Mouse (Mus musculus) thymus, postnatal 25 days (tissue): ENCODE results near the gene Hist2h3c1.
"Not testable (repeated sequence)": the region's sequence is repeated elsewhere in the genome, so short reads cannot be mapped to it uniquely, and the experiment has no call there.

Experiments
- DNase-seq: peaks from one replicate; pipeline ENCODE4 v3.0.0; 2022

Gene Hist2h3c1

DNA sequence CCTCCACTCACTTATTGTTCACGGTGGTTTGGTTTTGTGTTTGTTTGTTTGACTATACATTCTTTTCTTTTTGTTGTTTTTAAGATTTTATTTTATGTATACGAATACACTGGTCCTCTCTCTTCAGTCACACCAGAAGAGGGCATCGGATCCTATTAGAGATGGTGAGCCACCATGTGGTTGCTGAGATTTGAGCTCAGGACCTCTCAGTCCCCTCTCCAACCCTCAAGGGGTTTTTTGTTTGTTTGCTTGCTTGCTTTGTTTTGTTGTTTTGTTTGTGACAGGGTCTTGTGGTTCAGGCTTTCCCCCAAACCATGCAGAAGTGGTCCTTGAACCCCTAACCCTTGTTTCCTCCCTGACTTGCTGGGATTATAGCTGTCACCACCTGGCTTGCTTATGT lies 15.1 kb downstream of the Hist2h3c1 start:
- DNase-seq, result no peak

DNA sequence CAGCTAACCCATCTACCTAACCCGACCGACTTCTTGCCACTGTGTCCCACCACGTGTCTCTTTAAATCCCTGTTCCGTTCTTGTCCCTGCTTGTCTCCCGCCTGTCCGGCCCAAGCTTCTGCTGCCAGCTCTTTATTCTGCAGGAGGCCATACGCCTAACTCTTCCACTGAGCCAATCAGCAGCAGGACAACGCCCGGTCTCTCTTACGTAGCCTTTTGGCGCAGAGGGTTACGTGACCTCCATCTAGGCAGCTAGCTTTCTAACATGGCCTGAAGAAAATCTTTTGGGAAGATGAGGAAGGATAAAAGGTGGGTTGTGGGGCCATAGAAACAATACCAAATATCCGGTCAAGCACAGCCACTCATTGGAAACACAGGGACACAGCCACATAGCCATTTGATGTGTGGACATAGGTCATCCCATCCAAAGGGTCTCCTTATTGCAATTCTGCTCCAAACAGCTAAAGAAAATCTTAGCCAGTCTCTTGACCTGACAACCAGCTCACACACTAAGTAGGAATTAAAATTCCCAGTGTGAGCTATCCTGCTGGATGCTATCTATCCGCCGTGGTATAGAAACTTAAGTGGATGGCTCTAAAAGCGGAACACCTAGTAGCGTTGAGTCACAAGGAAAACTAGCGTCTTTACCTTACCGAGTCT lies 15.9 kb downstream of the Hist2h3c1 start:
- DNase-seq, result peak; percentile 60

DNA sequence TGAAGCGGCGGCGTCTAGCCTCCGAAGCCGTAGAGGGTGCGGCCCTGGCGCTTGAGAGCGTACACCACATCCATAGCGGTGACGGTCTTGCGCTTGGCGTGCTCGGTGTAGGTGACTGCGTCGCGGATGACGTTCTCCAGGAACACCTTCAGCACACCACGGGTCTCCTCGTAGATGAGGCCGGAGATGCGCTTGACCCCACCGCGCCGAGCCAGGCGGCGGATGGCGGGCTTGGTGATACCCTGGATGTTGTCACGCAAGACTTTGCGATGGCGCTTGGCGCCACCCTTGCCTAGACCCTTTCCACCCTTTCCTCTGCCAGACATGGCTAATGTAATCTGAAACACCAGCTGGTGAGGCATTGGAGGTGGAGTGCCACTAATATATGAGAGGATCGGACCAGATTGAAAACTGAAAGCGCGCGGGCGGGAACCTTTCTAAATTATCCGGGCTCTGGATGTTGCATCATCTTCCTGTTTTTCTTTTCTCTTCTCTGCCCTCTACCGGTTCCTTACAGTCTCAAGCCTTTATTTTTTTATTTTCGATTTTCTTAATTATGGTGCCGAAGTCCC lies 16.6 kb downstream of the Hist2h3c1 start, which contains the start of gene Hist2h4:
Hist2h4 (minus strand) TSS at position 333 of the 572 bp plus-strand sequence.
- peak; percentile 96 for DNase-seq

DNA sequence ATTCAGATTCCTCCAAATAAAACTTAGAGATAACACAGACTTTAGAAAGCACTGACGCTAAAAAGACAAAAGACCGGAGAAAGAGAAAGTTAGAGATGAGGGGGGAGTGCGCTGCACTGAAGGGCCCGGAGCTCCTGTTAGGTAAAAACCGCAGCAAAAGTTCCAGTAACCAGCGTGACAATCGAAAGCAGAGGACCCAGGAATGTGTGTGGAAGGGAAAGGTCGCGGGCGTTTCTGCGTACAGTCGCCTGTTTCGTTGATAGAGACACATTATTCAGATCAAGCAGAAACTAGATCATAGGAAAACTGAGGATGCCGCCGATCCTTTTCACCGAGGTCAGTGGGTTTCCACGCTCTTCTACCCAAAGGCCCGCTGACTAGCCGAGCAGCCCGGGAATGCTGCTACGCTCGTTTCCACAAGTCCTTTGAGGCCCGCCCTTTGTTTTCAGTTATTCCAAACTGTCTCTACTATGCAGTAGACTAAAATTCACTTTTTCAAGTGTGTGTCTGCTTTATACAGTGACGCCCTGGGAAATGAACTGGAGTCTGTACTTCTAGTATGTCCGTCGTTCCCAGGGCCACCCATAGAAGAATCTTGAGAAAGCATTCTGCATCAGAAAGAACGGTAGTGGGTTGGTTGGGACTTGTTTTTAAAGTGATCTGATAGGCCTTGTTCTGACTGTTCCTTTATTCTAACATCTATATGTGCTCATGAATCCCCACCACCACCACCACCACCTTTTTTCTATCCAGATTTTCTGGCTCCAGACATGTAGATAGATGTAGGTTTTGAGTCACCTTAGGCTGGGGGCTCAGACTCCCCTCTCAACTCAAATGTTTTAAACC lies 17.3 kb downstream of the Hist2h3c1 start:
- peak; percentile 65 for DNase-seq

DNA sequence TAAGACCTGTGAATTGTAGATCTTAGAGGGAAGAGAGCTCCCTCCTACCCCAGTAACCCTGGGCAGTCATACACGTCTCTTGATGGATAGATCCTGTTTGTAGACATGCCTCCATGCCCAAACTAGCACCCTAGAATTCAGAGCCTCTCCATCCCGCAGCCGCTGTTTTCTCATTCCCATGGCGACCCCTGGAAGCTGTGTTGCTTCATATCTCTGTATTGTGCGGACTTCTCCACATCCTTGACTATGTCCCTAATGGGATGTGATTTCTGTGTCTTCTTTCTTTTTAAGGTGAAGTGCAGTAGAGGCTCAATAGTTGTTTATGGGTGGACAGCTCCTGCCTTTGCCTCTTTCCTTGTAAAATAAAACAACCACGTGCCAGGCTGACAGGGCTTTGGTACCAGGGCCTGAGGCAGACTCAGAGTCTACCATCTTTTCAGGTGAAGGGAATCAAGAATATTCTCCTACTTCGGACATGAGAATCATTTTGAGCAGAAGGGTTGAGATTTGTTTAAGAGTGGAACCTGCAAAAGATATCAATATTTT lies 18.0 kb downstream of the Hist2h3c1 start:
- DNase-seq, result peak; percentile 42

DNA sequence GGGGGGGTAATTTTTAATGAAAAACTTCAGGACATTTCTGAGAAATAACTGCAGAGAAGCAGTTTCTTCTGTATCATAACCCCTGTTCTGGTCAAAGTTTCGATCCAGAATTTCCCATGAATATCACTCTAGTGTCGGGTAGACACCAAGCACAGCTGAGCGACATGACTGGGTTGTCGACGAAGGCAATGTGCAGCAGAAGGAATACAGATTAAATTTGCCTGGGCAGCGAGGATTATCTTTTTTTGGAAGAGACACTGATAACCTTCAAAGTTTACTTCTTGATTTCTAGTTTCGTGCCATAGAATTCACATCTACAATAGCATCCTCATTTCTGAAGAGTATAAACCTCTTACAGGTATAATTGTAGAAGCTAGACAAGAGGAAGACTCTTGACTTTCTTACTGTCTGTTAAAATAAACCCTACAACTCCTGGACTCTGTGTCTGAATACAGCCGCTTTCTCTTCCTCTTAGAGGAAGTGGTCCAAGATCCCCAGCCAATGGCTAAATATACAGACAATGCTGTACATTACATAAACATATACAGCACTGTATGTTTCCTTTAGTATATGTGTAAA lies 19.7 kb downstream of the Hist2h3c1 start:
- no peak for DNase-seq

DNA sequence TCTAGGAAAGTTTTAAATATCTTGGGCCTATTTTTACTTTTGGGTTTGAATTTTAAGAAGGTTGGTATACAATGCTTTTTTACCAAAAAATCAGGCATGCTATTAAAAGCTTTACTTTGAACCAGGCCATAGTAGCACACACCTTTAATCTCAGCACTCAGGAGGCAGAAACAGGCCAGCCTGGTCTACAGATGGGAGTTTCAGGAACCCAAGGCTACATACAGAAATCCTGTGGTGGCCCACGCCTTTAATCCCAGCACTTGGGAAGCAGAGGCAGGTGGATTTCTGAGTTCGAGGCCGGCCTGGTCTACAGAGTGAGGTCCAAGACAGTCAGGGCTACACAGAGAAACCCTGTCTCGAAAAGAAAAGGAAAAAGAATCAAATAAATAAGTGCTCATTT lies 21.1 kb downstream of the Hist2h3c1 start:
- DNase-seq, result no peak

DNA sequence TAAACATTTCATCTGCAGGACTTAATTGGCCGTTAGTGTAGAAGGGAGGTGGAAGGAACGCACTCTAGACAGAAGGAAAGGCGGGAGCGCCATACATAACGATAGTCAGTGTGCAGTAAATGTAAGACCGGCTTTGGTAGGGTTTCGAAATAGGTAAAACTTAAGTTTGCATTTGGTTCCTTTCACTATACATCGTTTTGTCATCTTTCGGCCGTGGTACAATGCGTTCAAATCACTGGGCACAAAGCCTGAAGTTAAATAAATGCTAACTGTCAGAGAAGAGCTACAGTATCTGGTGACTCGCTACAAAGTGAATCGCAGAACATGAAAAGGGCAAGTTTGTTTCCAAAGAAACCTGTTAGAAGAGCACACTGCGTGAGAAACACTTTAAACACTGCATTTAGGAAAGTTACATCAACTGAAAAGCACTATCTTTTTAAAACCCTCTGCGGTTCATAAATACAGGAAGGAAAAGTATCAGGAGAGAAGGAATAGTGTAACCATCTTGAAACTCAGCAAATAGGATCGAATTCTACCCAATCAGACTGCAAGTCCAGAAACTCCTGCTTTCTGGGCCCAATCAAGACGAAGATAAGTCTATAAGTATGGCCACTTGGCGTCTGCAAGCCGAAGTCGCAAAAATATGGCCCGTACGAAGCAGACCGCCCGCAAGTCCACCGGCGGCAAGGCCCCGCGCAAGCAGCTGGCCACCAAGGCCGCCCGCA lies 21.7 kb downstream of the Hist2h3c1 start, which contains the start of gene Hist2h3b:
Hist2h3b (plus strand) TSS at position 604 of the 725 bp plus-strand sequence.
- DNase-seq, result peak; percentile 85

DNA sequence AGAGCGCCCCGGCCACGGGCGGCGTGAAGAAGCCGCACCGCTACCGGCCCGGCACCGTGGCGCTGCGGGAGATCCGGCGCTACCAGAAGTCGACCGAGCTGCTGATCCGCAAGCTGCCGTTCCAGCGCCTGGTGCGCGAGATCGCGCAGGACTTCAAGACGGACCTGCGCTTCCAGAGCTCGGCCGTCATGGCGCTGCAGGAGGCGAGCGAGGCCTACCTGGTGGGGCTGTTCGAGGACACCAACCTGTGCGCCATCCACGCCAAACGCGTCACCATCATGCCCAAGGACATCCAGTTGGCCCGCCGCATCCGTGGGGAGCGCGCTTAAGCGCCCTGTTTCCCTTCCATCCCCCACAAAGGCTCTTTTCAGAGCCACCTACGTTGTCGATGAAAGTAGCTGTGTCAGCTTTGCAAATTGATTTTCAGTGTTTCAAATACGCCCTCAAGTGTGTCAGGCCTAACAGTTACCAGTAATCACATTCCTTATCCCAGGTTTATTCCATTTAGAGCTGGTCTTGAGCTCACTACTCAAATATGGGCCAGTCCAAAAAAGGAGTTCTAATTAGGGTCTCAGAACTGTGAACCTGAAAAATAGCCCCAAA lies 22.4 kb downstream of the Hist2h3c1 start:
- DNase-seq, result peak; percentile 56

DNA sequence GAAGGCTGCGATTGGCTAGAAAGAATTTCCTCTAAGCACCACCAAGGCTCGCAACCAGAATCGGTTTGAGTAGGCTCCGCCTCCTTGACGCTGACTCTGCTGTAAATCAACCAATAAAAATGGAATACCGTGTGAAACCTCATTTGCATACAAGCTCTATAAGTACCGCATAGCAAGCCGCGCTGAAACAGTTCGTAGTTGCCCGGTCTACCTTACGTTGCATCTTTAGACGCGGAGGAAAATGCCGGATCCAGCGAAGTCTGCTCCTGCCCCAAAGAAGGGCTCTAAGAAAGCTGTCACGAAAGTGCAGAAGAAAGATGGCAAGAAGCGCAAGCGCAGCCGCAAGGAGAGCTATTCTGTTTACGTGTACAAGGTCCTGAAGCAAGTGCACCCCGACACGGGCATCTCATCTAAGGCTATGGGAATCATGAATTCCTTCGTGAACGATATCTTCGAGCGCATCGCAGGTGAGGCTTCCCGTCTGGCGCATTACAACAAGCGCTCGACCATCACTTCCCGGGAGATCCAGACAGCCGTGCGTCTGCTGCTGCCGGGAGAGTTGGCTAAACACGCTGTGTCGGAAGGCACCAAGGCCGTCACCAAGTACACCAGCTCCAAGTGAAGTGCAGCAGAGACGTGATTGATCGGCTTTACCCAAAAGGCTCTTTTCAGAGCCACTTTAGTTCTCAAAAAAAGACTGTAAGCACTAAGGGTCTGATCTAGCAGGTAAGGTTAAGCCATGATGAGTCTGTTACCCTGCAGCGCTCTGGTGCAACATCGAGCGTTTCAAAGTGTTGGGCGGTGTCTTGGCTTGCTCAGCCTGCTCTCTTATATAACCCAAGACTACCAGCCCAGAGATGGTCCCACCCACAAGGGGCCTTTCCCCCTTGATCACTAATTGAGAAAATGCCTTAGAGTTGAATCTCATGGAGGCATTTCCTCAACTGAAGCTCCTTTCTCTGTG lies 23.3 kb downstream of the Hist2h3c1 start, which contains the start of gene Hist2h2bb:
Hist2h2bb (plus strand) TSS at position 242 of the 964 bp plus-strand sequence.
- DNase-seq, result peak; percentile 93

DNA sequence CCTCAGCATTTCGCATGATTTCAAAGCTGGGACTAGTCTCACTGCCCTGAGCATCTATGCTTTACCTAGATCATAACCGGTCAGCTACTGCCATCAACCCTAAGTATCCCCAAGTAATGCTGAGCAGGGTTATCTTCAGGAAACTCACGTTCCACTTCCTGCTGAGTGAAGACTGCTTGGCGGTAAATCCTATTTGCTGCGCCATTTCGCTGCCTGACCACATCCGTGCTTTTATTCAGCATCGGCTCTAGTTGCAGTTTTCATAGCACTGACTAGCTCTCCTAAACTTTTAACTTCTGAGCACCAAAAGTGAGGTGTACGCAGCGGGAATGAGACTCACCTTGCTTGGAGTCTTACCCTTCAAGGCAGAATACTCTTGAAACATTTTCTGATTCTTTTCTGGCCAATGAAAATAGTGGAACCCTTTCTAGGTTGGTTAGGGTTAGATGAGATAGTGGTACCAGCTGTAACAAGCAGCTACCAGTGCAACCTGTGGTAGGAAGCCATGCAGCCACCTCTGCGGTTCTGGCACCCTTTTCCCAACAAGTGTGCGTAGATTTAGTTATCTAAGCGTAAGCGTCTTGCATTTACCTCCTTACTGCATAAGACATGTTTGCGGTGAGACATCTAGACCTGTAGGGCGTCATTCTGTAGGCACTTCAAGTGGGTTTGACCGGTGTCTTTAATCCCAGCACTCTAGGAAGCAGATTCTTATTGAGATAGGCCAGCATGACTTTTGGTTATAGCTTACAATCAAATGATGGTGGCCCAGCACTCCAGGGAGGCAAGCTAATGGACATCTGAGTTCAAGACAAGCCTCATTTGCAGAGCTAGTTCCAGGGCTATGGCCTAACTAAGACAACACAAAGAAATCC lies 27.3 kb downstream of the Hist2h3c1 start:
- DNase-seq, result peak; percentile 63

DNA sequence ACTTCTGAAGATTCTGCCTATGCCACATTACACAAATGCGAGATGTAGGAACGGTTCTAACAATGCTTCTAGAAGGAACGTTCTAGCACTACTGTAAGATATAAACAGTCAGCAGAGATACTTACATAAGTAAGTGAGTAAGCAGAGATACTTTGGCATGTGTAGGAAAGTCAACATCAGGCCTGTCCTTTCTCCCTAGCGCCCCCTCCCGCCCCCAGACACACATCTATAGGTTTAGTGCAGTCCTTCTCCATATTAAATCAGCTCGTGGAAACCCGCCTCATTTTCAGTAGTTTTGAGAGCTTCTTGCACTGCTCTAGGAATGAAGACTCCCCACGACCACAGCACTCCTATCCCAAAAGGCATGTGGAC lies 30.9 kb downstream of the Hist2h3c1 start:
- DNase-seq, result peak; percentile 85

DNA sequence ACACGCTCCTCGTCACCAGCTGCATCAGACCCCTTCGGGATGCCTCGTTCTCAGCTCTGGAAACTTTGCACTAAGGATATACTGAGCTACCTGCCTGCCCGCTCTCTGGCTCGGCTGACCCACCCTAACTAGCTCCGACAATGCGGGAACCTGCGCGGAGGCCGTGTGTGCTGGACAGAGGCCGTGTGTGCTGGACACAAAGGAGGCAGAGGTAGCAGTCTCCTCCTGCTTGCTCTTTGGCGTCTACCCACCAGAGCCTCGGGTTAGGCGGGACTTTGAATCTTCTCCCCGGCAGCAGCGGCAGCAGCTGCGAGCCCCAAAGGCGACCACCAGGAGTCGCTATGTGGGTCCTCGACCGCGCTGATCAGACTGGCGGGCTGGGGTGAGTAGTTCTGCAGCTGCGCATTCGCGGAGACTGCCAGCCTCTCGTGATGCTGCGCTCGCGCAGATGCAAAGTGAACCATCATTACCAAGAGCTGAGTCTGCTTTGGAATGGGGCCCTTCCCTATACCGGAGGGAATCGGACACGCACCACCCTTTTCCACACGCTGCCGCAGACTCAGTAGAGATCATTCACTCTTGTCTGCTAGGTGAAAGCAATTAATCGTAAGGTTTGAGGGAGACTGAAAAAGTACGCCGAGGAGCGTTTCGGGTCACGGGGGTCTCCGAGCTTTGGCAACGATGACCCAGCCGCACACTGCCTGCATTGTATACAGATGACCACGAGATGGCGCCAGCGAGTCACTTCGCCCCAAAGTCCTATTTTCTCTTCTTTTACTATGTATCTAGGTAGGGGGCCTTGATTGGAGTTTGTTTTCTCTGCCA lies 31.5 kb downstream of the Hist2h3c1 start:
- peak; percentile 96 for DNase-seq

DNA sequence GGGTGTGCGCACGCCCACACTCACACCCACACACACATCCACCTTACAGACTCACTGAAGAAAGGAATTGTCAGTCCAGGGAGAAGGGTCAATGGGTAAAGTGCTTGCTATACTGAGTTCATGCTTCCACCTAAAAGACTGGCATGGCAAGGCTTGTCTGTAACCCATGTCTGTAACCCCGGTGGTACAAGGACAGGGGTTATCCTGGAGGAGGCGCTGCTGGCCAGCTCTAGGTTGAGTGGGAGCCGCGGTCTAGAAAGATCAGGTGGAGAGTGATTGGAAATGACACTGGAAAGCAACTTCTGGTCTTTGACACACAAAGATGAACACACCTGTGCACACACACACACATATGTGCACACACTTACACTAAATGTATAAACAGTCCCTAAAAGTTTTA lies 34.2 kb downstream of the Hist2h3c1 start:
- no peak for DNase-seq

DNA sequence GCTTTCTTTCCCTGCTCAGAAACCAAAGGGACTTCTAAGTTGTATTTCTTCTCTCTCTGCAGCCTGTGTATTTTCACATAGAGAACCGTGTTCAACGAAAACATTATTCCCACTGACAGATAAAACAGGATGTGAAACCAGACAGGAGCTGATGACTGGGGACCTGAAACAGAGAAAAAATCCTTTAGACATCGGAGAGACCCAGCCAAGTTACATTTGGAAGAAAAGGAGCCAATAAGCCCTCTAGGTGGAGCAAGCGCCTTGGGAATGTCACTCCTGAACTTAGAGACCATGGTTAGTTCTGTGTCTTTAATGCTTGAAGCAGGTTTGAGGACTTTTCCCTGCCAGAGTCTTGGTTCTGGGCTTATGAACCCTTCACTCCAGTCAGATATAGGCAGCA lies 38.0 kb downstream of the Hist2h3c1 start:
- no peak for DNase-seq

DNA sequence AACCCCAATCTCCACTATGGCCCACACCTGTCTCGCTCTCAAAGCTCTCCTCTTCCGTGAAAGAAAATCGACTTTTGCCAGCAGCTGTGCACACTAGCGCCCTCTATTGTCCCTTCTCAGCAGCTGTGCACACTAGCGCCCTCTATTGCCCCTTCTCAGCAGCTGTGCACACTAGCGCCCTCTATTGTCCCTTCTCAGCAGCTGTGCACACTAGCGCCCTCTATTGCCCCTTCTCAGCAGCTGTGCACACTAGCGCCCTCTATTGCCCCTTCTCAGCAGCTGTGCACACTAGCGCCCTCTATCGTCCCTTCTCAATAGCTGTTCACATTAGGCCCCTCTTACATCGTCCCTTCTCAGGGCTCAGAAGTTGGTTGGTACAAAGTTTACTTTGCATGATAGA lies 40.8 kb downstream of the Hist2h3c1 start:
- DNase-seq, result not testable (repeated sequence)

DNA sequence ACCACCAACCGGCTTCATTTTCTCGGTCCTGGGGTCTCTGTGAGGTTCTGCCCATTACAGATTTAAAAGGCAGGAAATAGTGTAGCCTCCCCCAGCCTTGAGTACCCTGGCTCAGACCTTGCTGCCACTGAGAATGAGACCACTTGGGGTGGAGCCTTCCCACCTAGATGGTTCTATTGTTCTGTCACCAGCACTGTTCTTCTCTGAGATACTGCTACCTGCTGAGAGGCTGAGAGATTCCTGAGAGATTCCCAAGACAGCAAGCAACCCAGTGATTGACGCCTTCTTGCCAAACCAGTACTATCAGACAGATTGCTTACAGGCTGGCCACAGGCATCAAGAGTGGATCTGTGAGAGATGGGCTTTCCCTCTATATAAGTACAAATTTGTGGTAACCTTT lies 42.7 kb downstream of the Hist2h3c1 start:
- DNase-seq, result no peak

DNA sequence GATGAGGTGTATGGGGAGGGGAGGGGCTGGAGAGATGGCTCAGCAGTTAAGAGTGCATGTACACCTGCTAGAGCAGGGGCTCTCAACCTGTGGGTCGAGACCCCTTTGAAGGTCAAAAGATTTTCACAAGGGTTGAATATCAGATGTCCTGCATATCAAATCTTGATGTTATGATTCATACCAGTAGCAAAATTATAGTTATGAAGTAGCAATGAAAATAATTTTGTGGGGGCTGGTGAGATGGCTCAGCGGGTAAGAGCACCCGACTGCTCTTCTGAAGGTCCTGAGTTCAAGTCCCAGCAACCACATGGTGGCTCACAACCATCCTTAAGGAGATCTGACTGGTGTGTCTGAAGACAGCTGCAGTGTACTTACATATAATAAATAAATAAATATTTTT lies 44.2 kb downstream of the Hist2h3c1 start:
- not testable (repeated sequence) for DNase-seq

DNA sequence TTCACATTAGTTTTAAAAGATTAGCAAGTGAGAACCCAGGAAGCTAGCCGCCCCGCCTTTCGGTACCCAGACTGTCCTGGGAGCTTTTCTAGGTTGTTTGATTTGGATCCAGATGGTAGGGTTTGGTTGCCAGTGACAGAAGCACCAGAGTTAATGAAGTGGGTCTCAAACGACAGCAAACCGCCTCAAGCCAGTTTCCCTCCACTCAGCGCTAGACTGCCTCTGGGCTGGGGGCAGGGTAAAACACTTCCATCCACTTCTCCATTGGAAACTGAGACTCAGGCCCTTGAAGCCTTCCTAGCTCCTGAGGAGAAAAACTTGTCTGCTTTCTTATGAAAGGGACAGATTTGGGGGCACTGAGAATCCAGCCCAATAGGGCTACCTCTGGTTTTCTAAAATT lies 46.2 kb downstream of the Hist2h3c1 start:
- DNase-seq, result no peak
